Mouse (Mus musculus): ENCODE measurements at regions not wholly inside any gene's neighbourhood (a gene's known extent, or its start where the extent isn't known, plus 50 kb on each side); places are given as distances from the start of the nearest gene placed in this dataset.

GRCm38 (mm10) chr11:19554947-19555770, 369.0 kb upstream of the Spred2 start:
- TF ChIP-seq CTCF (IDR thresholded peaks at IDR 0.05; ENCODE audit: control insufficient read depth, insufficient read depth, insufficient replicate concordance, low read depth, low read length) (no peak), POLR2A (IDR thresholded peaks at IDR 0.05; ENCODE audit: control insufficient read depth, low read depth, low read length) (no peak)
- Histone ChIP-seq H3K36me3 (ENCODE audit: control insufficient read depth, insufficient read depth, low read length) (no peaks in the 10 kb centered on the region), H3K27me3 (ENCODE audit: control insufficient read depth, insufficient read depth, low read length) (no peaks in the 10 kb centered on the region), H3K4me1 (ENCODE audit: control insufficient read depth, insufficient read depth, low read length) (no peaks in the 10 kb centered on the region), H3K27ac (ENCODE audit: control insufficient read depth, insufficient read depth, low read depth, low read length) (no peak overlapping the region), H3K4me3 (ENCODE audit: control insufficient read depth, low read depth, low read length) (no peak overlapping the region)

GRCm38 (mm10) chr11:19560452-19560851, 363.7 kb upstream of the Spred2 start:
- H3K4me1 ChIP-seq (ENCODE audit: control insufficient read depth, insufficient read depth, low read length), result no peaks in the 10 kb centered on the region
- no peak overlapping the region for H3K4me3 ChIP-seq (ENCODE audit: control insufficient read depth, low read depth, low read length)
- no peaks in the 10 kb centered on the region for H3K36me3 ChIP-seq (ENCODE audit: control insufficient read depth, insufficient read depth, low read length)
- H3K27ac ChIP-seq (ENCODE audit: control insufficient read depth, insufficient read depth, low read depth, low read length), result no peak overlapping the region
- TF ChIP-seq CTCF (IDR thresholded peaks at IDR 0.05; ENCODE audit: control insufficient read depth, insufficient read depth, insufficient replicate concordance, low read depth, low read length) (no peak), POLR2A (IDR thresholded peaks at IDR 0.05; ENCODE audit: control insufficient read depth, low read depth, low read length) (no peak)
- no peaks in the 10 kb centered on the region for H3K27me3 ChIP-seq (ENCODE audit: control insufficient read depth, insufficient read depth, low read length)

GRCm38 (mm10) chr11:19562668-19563067, 361.5 kb upstream of the Spred2 start:
- TF ChIP-seq POLR2A (IDR thresholded peaks at IDR 0.05; ENCODE audit: control insufficient read depth, low read depth, low read length), result no peak
- TF ChIP-seq CTCF (IDR thresholded peaks at IDR 0.05; ENCODE audit: control insufficient read depth, insufficient read depth, insufficient replicate concordance, low read depth, low read length), result no peak
- Histone ChIP-seq H3K4me1 (ENCODE audit: control insufficient read depth, insufficient read depth, low read length) (no peaks in the 10 kb centered on the region), H3K27ac (ENCODE audit: control insufficient read depth, insufficient read depth, low read depth, low read length) (no peak overlapping the region), H3K36me3 (ENCODE audit: control insufficient read depth, insufficient read depth, low read length) (no peaks in the 10 kb centered on the region), H3K4me3 (ENCODE audit: control insufficient read depth, low read depth, low read length) (no peak overlapping the region), H3K27me3 (ENCODE audit: control insufficient read depth, insufficient read depth, low read length) (no peaks in the 10 kb centered on the region)

GRCm38 (mm10) chr11:19585228-19585627, 338.9 kb upstream of the Spred2 start:
- Histone ChIP-seq H3K27ac (ENCODE audit: control insufficient read depth, insufficient read depth, low read depth, low read length) (no peak overlapping the region), H3K27me3 (ENCODE audit: control insufficient read depth, insufficient read depth, low read length) (no peaks in the 10 kb centered on the region), H3K4me3 (ENCODE audit: control insufficient read depth, low read depth, low read length) (no peak overlapping the region), H3K36me3 (ENCODE audit: control insufficient read depth, insufficient read depth, low read length) (no peaks in the 10 kb centered on the region), H3K4me1 (ENCODE audit: control insufficient read depth, insufficient read depth, low read length) (no peaks in the 10 kb centered on the region)
- no peak for TF ChIP-seq CTCF (IDR thresholded peaks at IDR 0.05; ENCODE audit: control insufficient read depth, insufficient read depth, insufficient replicate concordance, low read depth, low read length)
- no peak for TF ChIP-seq POLR2A (IDR thresholded peaks at IDR 0.05; ENCODE audit: control insufficient read depth, low read depth, low read length)

- H3K27ac ChIP-seq (ENCODE audit: control insufficient read depth, insufficient read depth, low read depth, low read length), result no peak overlapping the region
- no peak overlapping the region for H3K4me3 ChIP-seq (ENCODE audit: control insufficient read depth, low read depth, low read length)
- peaks cover 2% of the 10 kb centered on the region; the same call in 1 of the 2 replicates for H3K4me1 ChIP-seq (ENCODE audit: control insufficient read depth, insufficient read depth, low read length)
- no peaks in the 10 kb centered on the region for H3K36me3 ChIP-seq (ENCODE audit: control insufficient read depth, insufficient read depth, low read length)
- TF ChIP-seq POLR2A (IDR thresholded peaks at IDR 0.05; ENCODE audit: control insufficient read depth, low read depth, low read length) (no peak), CTCF (IDR thresholded peaks at IDR 0.05; ENCODE audit: control insufficient read depth, insufficient read depth, insufficient replicate concordance, low read depth, low read length) (no peak)
- H3K27me3 ChIP-seq (ENCODE audit: control insufficient read depth, insufficient read depth, low read length), result no peaks in the 10 kb centered on the region
These were observed 331.4 kb upstream of the Spred2 start for GRCm38 (mm10) chr11:19592506-19593355.

GRCm38 (mm10) chr11:19595107-19595506, 329.1 kb upstream of the Spred2 start:
- TF ChIP-seq CTCF (IDR thresholded peaks at IDR 0.05; ENCODE audit: control insufficient read depth, insufficient read depth, insufficient replicate concordance, low read depth, low read length), result no peak
- no peak for TF ChIP-seq POLR2A (IDR thresholded peaks at IDR 0.05; ENCODE audit: control insufficient read depth, low read depth, low read length)
- Histone ChIP-seq H3K27me3 (ENCODE audit: control insufficient read depth, insufficient read depth, low read length) (no peaks in the 10 kb centered on the region), H3K36me3 (ENCODE audit: control insufficient read depth, insufficient read depth, low read length) (no peaks in the 10 kb centered on the region), H3K4me3 (ENCODE audit: control insufficient read depth, low read depth, low read length) (no peak overlapping the region), H3K27ac (ENCODE audit: control insufficient read depth, insufficient read depth, low read depth, low read length) (no peak overlapping the region), H3K4me1 (ENCODE audit: control insufficient read depth, insufficient read depth, low read length) (peaks cover 2% of the 10 kb centered on the region; the same call in 1 of the 2 replicates)

- H3K27me3 ChIP-seq (ENCODE audit: control insufficient read depth, insufficient read depth, low read length), result no peaks in the 10 kb centered on the region
- H3K27ac ChIP-seq (ENCODE audit: control insufficient read depth, insufficient read depth, low read depth, low read length), result no peak overlapping the region
- TF ChIP-seq POLR2A (IDR thresholded peaks at IDR 0.05; ENCODE audit: control insufficient read depth, low read depth, low read length) (no peak), CTCF (IDR thresholded peaks at IDR 0.05; ENCODE audit: control insufficient read depth, insufficient read depth, insufficient replicate concordance, low read depth, low read length) (no peak)
- H3K36me3 ChIP-seq (ENCODE audit: control insufficient read depth, insufficient read depth, low read length), result no peaks in the 10 kb centered on the region
- H3K4me1 ChIP-seq (ENCODE audit: control insufficient read depth, insufficient read depth, low read length), result peaks cover 2% of the 10 kb centered on the region; the same call in 1 of the 2 replicates
- H3K4me3 ChIP-seq (ENCODE audit: control insufficient read depth, low read depth, low read length), result no peak overlapping the region
These were observed 327.8 kb upstream of the Spred2 start for GRCm38 (mm10) chr11:19596336-19596735.

All from testis, adult 2 months (tissue).